Mouse (Mus musculus): ENCODE measurements around the gene Wwc2. TPM values are rescaled to one million over a fixed set of nuclear protein-coding genes. Genes with fewer than 3 reads are reported as not detected.

The Wwc2 gene
- polyA plus RNA-seq, 1 experiment = 1.9 TPM

GRCm38 (mm10) chr8:48008936-48009335 is 18.2 kb upstream of the Wwc2 start:
- H3K27ac ChIP-seq (ENCODE audit: insufficient read depth, low read length) = no peak overlapping the region
- DNase-seq (ENCODE audit: low read depth in 1 of 2, low spot score in 2 of 2) = no peak
- no peaks in the 10 kb centered on the region for H3K27me3 ChIP-seq (ENCODE audit: control insufficient read depth, insufficient read depth, low read length)
- no peaks in the 10 kb centered on the region for H3K4me1 ChIP-seq (ENCODE audit: control insufficient read depth, insufficient read depth, insufficient read length)
- H3K4me3 ChIP-seq (ENCODE audit: extremely low read depth, insufficient read depth, insufficient read length) = no peak overlapping the region
- WGBS = 93% methylated on average over 8 of the region's 8 CpGs
- no peaks in the 10 kb centered on the region for H3K36me3 ChIP-seq (ENCODE audit: control insufficient read depth, insufficient read depth, low read length)
- TF ChIP-seq CTCF (IDR thresholded peaks at IDR 0.05; ENCODE audit: extremely low read depth, insufficient read depth, insufficient read length, insufficient replicate concordance) (no peak), POLR2A (IDR thresholded peaks at IDR 0.05; ENCODE audit: low read depth, low read length) (no peak)

- Histone ChIP-seq H3K4me1 (ENCODE audit: control insufficient read depth, insufficient read depth, insufficient read length) (no peaks in the 10 kb centered on the region), H3K27ac (ENCODE audit: insufficient read depth, low read length) (no peak overlapping the region), H3K27me3 (ENCODE audit: control insufficient read depth, insufficient read depth, low read length) (no peaks in the 10 kb centered on the region), H3K4me3 (ENCODE audit: extremely low read depth, insufficient read depth, insufficient read length) (no peak overlapping the region), H3K36me3 (ENCODE audit: control insufficient read depth, insufficient read depth, low read length) (no peaks in the 10 kb centered on the region)
- WGBS = 72% methylated on average over 4 of the region's 4 CpGs
- no peak for DNase-seq (ENCODE audit: low read depth in 1 of 2, low spot score in 2 of 2)
- TF ChIP-seq CTCF (IDR thresholded peaks at IDR 0.05; ENCODE audit: extremely low read depth, insufficient read depth, insufficient read length, insufficient replicate concordance) (no peak), POLR2A (IDR thresholded peaks at IDR 0.05; ENCODE audit: low read depth, low read length) (no peak)
These were observed 16.1 kb upstream of the Wwc2 start for GRCm38 (mm10) chr8:48006869-48007268.

- Histone ChIP-seq H3K36me3 (ENCODE audit: control insufficient read depth, insufficient read depth, low read length) (no peaks in the 10 kb centered on the region), H3K4me1 (ENCODE audit: control insufficient read depth, insufficient read depth, insufficient read length) (no peaks in the 10 kb centered on the region), H3K4me3 (ENCODE audit: extremely low read depth, insufficient read depth, insufficient read length) (no peak overlapping the region), H3K27me3 (ENCODE audit: control insufficient read depth, insufficient read depth, low read length) (no peaks in the 10 kb centered on the region), H3K27ac (ENCODE audit: insufficient read depth, low read length) (no peak overlapping the region)
- no peak for DNase-seq (ENCODE audit: low read depth in 1 of 2, low spot score in 2 of 2)
- 91% methylated on average over 8 of the region's 8 CpGs for WGBS
- no peak for TF ChIP-seq POLR2A (IDR thresholded peaks at IDR 0.05; ENCODE audit: low read depth, low read length)
- TF ChIP-seq CTCF (IDR thresholded peaks at IDR 0.05; ENCODE audit: extremely low read depth, insufficient read depth, insufficient read length, insufficient replicate concordance) = no peak
These were observed 11.8 kb upstream of the Wwc2 start for GRCm38 (mm10) chr8:48002551-48002950.

- Histone ChIP-seq H3K27ac (ENCODE audit: insufficient read depth, low read length) (no peak overlapping the region), H3K4me3 (ENCODE audit: extremely low read depth, insufficient read depth, insufficient read length) (no peak overlapping the region), H3K27me3 (ENCODE audit: control insufficient read depth, insufficient read depth, low read length) (no peaks in the 10 kb centered on the region), H3K4me1 (ENCODE audit: control insufficient read depth, insufficient read depth, insufficient read length) (no peaks in the 10 kb centered on the region), H3K36me3 (ENCODE audit: control insufficient read depth, insufficient read depth, low read length) (no peaks in the 10 kb centered on the region)
- 97% methylated on average over 6 of the region's 6 CpGs for WGBS
- no peak for DNase-seq (ENCODE audit: low read depth in 1 of 2, low spot score in 2 of 2)
- no peak for TF ChIP-seq CTCF (IDR thresholded peaks at IDR 0.05; ENCODE audit: extremely low read depth, insufficient read depth, insufficient read length, insufficient replicate concordance)
- TF ChIP-seq POLR2A (IDR thresholded peaks at IDR 0.05; ENCODE audit: low read depth, low read length) = no peak
These were observed 10.7 kb upstream of the Wwc2 start for GRCm38 (mm10) chr8:48001395-48001794.

- TF ChIP-seq CTCF (IDR thresholded peaks at IDR 0.05; ENCODE audit: extremely low read depth, insufficient read depth, insufficient read length, insufficient replicate concordance) (no peak), POLR2A (IDR thresholded peaks at IDR 0.05; ENCODE audit: low read depth, low read length) (no peak)
- Histone ChIP-seq H3K27me3 (ENCODE audit: control insufficient read depth, insufficient read depth, low read length) (no peaks in the 10 kb centered on the region), H3K36me3 (ENCODE audit: control insufficient read depth, insufficient read depth, low read length) (no peaks in the 10 kb centered on the region), H3K27ac (ENCODE audit: insufficient read depth, low read length) (no peak overlapping the region), H3K4me1 (ENCODE audit: control insufficient read depth, insufficient read depth, insufficient read length) (no peaks in the 10 kb centered on the region), H3K4me3 (ENCODE audit: extremely low read depth, insufficient read depth, insufficient read length) (no peak overlapping the region)
- DNase-seq (ENCODE audit: low read depth in 1 of 2, low spot score in 2 of 2) = no peak
- WGBS = 91% methylated on average over 1 of the region's 1 CpGs
These were observed 6.0 kb upstream of the Wwc2 start for GRCm38 (mm10) chr8:47996712-47997111.

GRCm38 (mm10) chr8:47996126-47996525 is 5.4 kb upstream of the Wwc2 start:
- TF ChIP-seq POLR2A (IDR thresholded peaks at IDR 0.05; ENCODE audit: low read depth, low read length) (no peak), CTCF (IDR thresholded peaks at IDR 0.05; ENCODE audit: extremely low read depth, insufficient read depth, insufficient read length, insufficient replicate concordance) (no peak)
- Histone ChIP-seq H3K27me3 (ENCODE audit: control insufficient read depth, insufficient read depth, low read length) (0 out of 2 replicates have a peak, but pooled peaks cover under 1% of the 10 kb centered on the region), H3K4me1 (ENCODE audit: control insufficient read depth, insufficient read depth, insufficient read length) (no peaks in the 10 kb centered on the region), H3K4me3 (ENCODE audit: extremely low read depth, insufficient read depth, insufficient read length) (no peak overlapping the region), H3K36me3 (ENCODE audit: control insufficient read depth, insufficient read depth, low read length) (no peaks in the 10 kb centered on the region), H3K27ac (ENCODE audit: insufficient read depth, low read length) (no peak overlapping the region)
- WGBS = 97% methylated on average over 3 of the region's 3 CpGs
- DNase-seq (ENCODE audit: low read depth in 1 of 2, low spot score in 2 of 2) = no peak

- Histone ChIP-seq H3K27ac (ENCODE audit: insufficient read depth, low read length) (no peak overlapping the region), H3K4me3 (ENCODE audit: extremely low read depth, insufficient read depth, insufficient read length) (no peak overlapping the region), H3K27me3 (ENCODE audit: control insufficient read depth, insufficient read depth, low read length) (peaks cover 3% of the 10 kb centered on the region; the same call in 1 of the 2 replicates), H3K4me1 (ENCODE audit: control insufficient read depth, insufficient read depth, insufficient read length) (peaks cover 5% of the 10 kb centered on the region; the same call in 1 of the 2 replicates), H3K36me3 (ENCODE audit: control insufficient read depth, insufficient read depth, low read length) (no peaks in the 10 kb centered on the region)
- no peak for TF ChIP-seq POLR2A (IDR thresholded peaks at IDR 0.05; ENCODE audit: low read depth, low read length)
- TF ChIP-seq CTCF (IDR thresholded peaks at IDR 0.05; ENCODE audit: extremely low read depth, insufficient read depth, insufficient read length, insufficient replicate concordance) = no peak
- no peak for DNase-seq (ENCODE audit: low read depth in 1 of 2, low spot score in 2 of 2)
- 93% methylated on average over 6 of the region's 6 CpGs for WGBS
These were observed 4.7 kb upstream of the Wwc2 start for GRCm38 (mm10) chr8:47995391-47995790.

All from spleen, adult 2 months (tissue).